Mouse (Mus musculus): Measurements from ENCODE around the gene Inpp5f. TPM values are rescaled to one million over a fixed set of nuclear protein-coding genes. Genes with fewer than 3 reads are reported as not detected.
"Not testable (repeated sequence)": the region's sequence is repeated elsewhere in the genome, so short reads cannot be mapped to it uniquely, and the experiment has no call there.

Inpp5f gene
- polyA plus RNA-seq, 1 experiment from 2014 or later: 20.3 TPM

DNA sequence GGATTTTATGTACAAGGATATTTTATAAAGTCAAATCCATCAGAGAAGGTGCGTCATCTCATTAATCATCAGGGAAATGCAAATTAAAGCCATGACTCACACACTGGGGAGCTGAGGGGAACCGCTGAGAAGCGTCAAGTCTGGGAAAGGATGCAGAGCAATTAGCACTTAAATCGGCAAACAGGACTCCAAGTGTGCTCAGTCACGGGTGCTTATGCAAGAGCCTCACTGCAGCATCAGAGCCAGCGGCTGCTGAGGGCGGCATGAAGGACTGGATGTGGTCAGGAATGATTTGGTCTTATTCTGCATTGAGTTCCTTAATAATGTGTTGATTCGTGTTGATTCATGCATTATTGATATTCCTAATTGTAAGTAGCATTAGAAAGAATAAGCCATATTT, 60.8 kb downstream of the Inpp5f start:
- Histone ChIP-seq H3K27ac (no peak overlapping the region), H3K4me2 (no peak overlapping the region), H3K4me1 (peaks cover 11% of the 10 kb centered on the region; the same call in 1 of the 2 replicates), H3K9ac (no peak overlapping the region), H3K4me3 (replicated peaks) (no peak overlapping the region), H3K27me3 (replicated peaks) (no peaks in the 10 kb centered on the region), H3K36me3 (peaks cover 6% of the 10 kb centered on the region; the same call in 1 of the 2 replicates), H3K9me3 (no peaks in the 10 kb centered on the region)
- ATAC-seq (ENCODE audit: insufficient read depth, low FRiP score, low read depth): no peak
- 26% methylated on average over 8 of the region's 8 CpGs for WGBS

DNA sequence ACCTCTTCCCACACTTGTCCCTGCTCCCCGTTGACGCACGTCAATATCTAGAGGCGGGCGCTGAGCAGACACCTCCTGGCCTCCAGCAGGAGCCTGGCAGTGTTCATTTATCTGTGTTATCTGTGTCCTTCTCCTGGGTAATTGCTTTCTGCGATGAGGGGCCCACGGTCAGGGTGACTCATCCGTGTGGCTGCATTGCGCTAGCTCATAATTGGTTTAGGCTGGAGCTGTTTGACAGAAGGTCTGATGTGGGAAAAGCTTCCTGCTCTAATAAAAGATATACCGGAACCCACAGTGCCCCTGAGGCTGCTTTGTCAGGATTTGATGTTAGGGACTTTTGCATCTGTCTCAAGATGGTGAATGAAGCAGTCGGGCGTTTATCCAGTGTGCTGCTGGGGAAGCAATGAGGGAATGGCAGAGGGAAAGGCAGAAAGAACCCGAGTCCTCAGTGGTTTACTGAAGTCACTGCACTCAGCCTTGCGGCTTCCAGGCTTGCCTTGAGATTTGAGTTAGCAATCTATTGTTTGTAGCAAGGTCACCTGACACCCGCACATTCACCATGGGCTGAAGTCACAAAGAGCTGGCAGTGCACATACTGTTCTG, 61.4 kb downstream of the Inpp5f start:
- Histone ChIP-seq H3K9ac (no peak overlapping the region), H3K36me3 (peaks cover 6% of the 10 kb centered on the region; the same call in 1 of the 2 replicates), H3K27ac (no peak overlapping the region), H3K4me1 (peaks cover 11% of the 10 kb centered on the region; the same call in 1 of the 2 replicates), H3K4me2 (peak overlapping the region; percentile 6; the same call in 1 of the 2 replicates), H3K4me3 (replicated peaks) (no peak overlapping the region), H3K9me3 (no peaks in the 10 kb centered on the region), H3K27me3 (replicated peaks) (no peaks in the 10 kb centered on the region)
- 21% methylated on average over 15 of the region's 15 CpGs for WGBS
- peak; percentile 88 for ATAC-seq (ENCODE audit: insufficient read depth, low FRiP score, low read depth)

DNA sequence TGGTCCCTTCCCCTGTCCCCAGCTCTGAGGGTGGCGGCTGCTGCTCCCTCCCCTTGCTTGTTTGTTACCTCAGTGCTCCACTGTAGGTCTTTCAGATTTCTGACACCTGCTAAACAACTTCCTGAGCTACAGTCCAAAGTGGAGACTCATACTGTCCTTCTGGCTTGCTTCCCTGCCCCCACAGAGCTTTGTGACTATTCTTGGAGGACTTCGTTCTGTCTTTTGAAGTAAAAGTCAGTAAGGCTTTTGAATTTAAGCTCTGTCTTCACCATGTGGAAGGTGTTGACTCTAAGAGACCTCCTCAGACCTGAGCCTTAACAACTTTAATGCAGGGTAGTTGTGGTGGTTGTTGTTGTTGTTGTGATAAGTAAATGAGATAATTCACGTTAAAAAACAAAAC, 67.4 kb downstream of the Inpp5f start:
- Histone ChIP-seq H3K27me3 (replicated peaks) (no peaks in the 10 kb centered on the region), H3K4me1 (no peaks in the 10 kb centered on the region), H3K27ac (no peak overlapping the region), H3K9ac (no peak overlapping the region), H3K9me3 (no peaks in the 10 kb centered on the region), H3K4me3 (replicated peaks) (no peak overlapping the region), H3K36me3 (peaks cover 6% of the 10 kb centered on the region), H3K4me2 (no peak overlapping the region)
- no peak for ATAC-seq (ENCODE audit: insufficient read depth, low FRiP score, low read depth)
- WGBS: 72% methylated on average over 3 of the region's 3 CpGs

DNA sequence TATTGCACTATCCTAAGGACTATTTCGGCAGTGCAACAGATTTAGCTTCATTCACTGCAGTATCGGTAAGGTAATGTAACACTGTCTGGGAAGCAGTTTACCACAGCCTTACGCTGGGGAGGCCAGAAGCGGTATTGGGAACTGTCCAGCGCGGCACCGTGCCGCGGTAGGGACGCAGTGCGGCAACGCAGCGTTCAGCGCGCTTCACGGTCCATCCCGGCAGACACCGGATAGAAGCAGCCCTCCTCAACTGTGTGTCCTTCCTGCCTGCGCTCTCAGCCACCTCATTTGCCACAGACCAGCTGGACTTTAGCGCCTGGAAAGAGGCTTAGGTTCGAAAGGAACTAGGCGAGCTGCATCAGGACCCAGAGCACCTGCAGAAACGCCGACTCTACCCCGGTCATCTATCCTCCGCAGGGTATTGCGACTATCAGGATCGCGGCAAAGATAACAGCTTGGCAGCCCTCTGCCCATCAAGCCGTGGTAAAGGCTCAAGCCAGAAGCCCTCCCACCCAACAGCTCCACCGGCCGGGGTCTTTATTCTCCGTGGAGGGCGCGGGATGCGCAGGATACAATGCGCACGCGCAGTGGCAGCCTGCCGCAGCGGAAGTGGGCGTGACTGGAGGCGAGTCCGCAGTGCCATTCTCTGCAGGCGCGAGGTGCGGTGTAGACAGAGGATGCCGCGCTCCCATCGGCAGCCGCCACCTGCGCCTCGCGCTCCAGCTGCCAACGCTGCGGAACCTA, 76.9 kb downstream of the Inpp5f start:
- no peaks in the 10 kb centered on the region for H3K9me3 ChIP-seq
- peak overlapping the region; percentile 45 for H3K4me3 ChIP-seq (replicated peaks)
- ATAC-seq (ENCODE audit: insufficient read depth, low FRiP score, low read depth): peak; percentile 70
- peak overlapping the region; percentile 61 for H3K4me2 ChIP-seq
- no peak overlapping the region for H3K9ac ChIP-seq
- no peak overlapping the region for H3K27ac ChIP-seq
- H3K4me1 ChIP-seq: no peaks in the 10 kb centered on the region
- H3K27me3 ChIP-seq (replicated peaks): no peaks in the 10 kb centered on the region
- H3K36me3 ChIP-seq: peaks cover 32% of the 10 kb centered on the region
- WGBS: 51% methylated on average over 56 of the region's 56 CpGs

DNA sequence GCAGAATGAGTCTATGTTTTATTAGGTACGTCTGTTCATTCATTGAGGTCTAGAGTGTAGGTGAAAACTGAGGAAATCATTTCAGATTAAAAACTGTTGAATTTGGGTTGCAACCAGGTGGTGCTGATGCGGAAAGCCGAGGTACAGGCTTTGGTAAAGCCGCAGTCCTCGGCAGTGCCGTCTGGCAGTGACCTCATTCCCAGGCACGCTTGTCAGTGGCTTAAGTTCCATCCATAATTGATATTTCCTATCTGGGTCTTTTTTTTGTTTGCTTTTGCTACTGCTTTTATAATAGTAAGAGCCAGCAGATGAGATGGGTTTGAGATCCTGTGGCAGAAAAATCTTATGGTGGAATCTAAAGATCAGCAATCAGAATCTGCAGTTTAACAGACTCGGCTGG, 78.2 kb downstream of the Inpp5f start:
- Histone ChIP-seq H3K9ac (no peak overlapping the region), H3K4me1 (no peaks in the 10 kb centered on the region), H3K4me3 (replicated peaks) (no peak overlapping the region), H3K9me3 (no peaks in the 10 kb centered on the region), H3K27me3 (replicated peaks) (no peaks in the 10 kb centered on the region), H3K27ac (no peak overlapping the region), H3K4me2 (no peak overlapping the region), H3K36me3 (peaks cover 29% of the 10 kb centered on the region)
- no peak for ATAC-seq (ENCODE audit: insufficient read depth, low FRiP score, low read depth)
- WGBS: 82% methylated on average over 8 of the region's 8 CpGs

DNA sequence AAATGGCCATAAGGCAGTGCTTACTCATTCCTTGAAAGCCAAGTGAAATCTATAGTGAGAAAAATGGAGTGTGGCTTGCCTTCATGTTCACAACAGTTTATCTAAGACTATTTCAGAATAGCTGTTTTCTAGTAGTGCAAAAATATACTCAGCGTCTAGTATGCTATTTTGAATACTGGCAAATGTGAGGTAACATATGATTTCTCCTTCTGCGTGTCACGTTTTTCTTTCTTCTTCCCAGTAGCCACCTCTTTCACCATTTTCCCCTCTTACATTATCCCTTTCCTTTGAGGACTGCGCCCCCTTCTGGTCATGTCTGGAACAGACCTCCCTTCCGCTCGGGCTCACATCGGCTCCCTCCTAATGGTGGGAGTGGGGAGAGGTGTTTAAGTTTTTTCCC, 78.9 kb downstream of the Inpp5f start:
- Histone ChIP-seq H3K4me1 (no peaks in the 10 kb centered on the region), H3K27me3 (replicated peaks) (no peaks in the 10 kb centered on the region), H3K4me3 (replicated peaks) (no peak overlapping the region), H3K9me3 (no peaks in the 10 kb centered on the region), H3K9ac (no peak overlapping the region), H3K4me2 (no peak overlapping the region), H3K36me3 (peaks cover 26% of the 10 kb centered on the region), H3K27ac (no peak overlapping the region)
- ATAC-seq (ENCODE audit: insufficient read depth, low FRiP score, low read depth): no peak
- WGBS: 23% methylated on average over 7 of the region's 7 CpGs

DNA sequence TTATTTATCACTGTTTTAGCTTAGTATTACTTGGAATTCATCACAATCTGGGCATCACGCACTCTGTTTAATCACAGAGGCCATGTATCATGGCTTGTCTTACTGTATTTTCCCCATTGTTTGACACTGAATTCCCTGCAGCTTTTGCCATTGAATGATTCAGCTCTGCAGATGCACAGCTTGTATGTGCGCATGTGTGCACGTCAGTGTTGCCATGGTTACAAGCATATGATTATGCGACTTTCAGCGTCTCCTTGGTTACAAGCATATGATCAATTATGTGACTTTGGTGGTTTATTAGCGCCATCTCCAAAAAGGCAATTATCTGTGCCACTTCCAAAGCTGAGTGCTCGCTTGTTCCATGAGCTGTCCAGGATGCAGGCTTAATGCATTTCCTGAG, 79.7 kb downstream of the Inpp5f start:
- H3K4me3 ChIP-seq (replicated peaks): no peak overlapping the region
- no peak overlapping the region for H3K27ac ChIP-seq
- no peaks in the 10 kb centered on the region for H3K4me1 ChIP-seq
- no peak for ATAC-seq (ENCODE audit: insufficient read depth, low FRiP score, low read depth)
- H3K27me3 ChIP-seq (replicated peaks): no peaks in the 10 kb centered on the region
- no peak overlapping the region for H3K4me2 ChIP-seq
- WGBS: 58% methylated on average over 7 of the region's 7 CpGs
- no peaks in the 10 kb centered on the region for H3K9me3 ChIP-seq
- no peak overlapping the region for H3K9ac ChIP-seq
- H3K36me3 ChIP-seq: peaks cover 20% of the 10 kb centered on the region

DNA sequence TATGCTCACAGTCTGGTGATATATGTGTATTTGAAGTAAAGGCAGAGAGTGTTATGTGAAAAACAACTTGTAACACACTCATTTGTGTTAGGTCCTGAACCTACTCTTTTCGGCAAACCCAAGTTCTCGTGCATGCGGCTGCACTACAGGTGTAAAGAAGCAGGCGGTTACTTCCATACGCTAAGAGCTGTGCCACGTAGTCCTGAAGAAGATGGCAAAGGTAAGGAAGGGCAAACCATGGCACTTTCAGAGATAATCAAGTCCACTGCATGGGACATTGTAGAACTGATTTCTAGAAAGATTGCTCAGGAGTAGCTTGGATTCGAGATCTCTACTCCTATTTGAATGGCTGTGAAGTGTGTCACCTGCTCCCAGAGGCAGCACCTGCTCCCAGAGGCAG, 81.0 kb downstream of the Inpp5f start:
- no peak overlapping the region for H3K4me2 ChIP-seq
- no peak overlapping the region for H3K4me3 ChIP-seq (replicated peaks)
- 86% methylated on average over 7 of the region's 7 CpGs for WGBS
- no peak overlapping the region for H3K27ac ChIP-seq
- H3K9ac ChIP-seq: no peak overlapping the region
- peaks cover 17% of the 10 kb centered on the region for H3K36me3 ChIP-seq
- ATAC-seq (ENCODE audit: insufficient read depth, low FRiP score, low read depth): no peak
- H3K4me1 ChIP-seq: no peaks in the 10 kb centered on the region
- no peaks in the 10 kb centered on the region for H3K9me3 ChIP-seq
- no peaks in the 10 kb centered on the region for H3K27me3 ChIP-seq (replicated peaks)

DNA sequence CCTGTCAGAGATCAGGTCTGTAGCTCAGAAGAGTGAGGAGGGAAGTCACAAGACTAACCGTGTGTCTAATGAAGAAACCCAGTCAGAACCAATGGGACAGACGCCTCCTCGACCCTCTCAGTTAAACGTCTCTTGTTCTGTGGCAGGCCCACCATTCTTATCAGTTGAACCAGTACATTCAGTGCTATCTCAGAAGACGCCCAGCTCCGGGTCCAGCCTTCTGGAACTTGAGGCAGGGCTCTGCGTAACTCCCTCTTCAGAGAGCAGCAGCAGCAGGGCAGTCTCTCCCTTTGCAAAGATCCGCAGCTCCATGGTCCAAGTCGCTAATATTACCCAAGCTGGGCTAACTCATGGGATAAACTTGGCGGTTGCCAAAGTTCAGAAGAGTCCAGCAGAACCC, 83.7 kb downstream of the Inpp5f start:
- H3K4me1 ChIP-seq: no peaks in the 10 kb centered on the region
- no peak overlapping the region for H3K4me2 ChIP-seq
- 75% methylated on average over 10 of the region's 10 CpGs for WGBS
- H3K36me3 ChIP-seq: peaks cover 20% of the 10 kb centered on the region
- no peak overlapping the region for H3K27ac ChIP-seq
- no peak overlapping the region for H3K4me3 ChIP-seq (replicated peaks)
- no peak overlapping the region for H3K9ac ChIP-seq
- no peak for ATAC-seq (ENCODE audit: insufficient read depth, low FRiP score, low read depth)
- H3K27me3 ChIP-seq (replicated peaks): no peaks in the 10 kb centered on the region
- H3K9me3 ChIP-seq: no peaks in the 10 kb centered on the region

DNA sequence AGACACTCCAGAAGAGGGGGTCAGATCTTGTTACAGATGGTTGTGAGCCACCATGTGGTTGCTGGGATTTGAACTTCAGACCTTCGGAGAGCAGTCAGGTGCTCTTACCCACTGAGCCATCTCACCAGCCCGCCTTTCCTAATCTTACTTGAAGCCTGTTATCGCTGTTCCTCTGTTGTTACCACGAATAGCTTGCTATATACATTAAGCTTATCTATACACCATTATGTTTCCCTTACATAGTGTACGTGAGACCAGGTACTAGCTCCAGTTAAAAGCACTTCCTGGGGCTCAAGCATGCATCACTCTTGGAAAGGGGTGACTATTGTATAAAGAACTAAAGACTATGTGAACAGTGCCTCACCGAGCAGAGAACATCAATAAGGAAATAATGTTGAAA, 88.8 kb downstream of the Inpp5f start:
- peak; percentile 56; the same call in 1 of the 2 replicates for ATAC-seq (ENCODE audit: insufficient read depth, low FRiP score, low read depth)
- peaks cover 47% of the 10 kb centered on the region for H3K36me3 ChIP-seq
- 70% methylated on average over 6 of the region's 6 CpGs for WGBS

DNA sequence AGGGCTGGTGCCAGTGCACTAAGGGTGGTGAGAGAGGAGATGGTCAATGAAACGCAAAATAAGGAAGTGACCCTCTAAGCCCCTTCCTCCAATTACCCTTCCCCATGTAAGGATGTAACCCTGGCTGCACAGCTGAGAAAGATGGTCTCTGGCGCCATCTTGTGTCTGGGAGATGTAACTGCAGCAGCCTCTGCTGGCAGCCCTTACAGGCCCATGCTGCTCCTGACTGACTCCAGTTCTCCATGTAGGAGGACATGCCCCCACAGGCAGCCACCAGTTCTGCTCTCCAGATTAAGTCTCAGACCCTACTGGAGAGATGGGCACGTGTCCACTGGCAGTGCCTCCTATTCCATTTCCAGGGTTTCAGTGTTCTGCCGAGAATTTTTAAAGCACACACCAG, 94.6 kb downstream of the Inpp5f start:
- Histone ChIP-seq H3K4me1 (no peaks in the 10 kb centered on the region), H3K9me3 (no peaks in the 10 kb centered on the region), H3K9ac (no peak overlapping the region), H3K4me2 (no peak overlapping the region), H3K27ac (no peak overlapping the region), H3K36me3 (peaks cover 61% of the 10 kb centered on the region), H3K4me3 (replicated peaks) (no peak overlapping the region), H3K27me3 (replicated peaks) (no peaks in the 10 kb centered on the region)
- peak; percentile 79 for ATAC-seq (ENCODE audit: insufficient read depth, low FRiP score, low read depth)
- WGBS: 20% methylated on average over 4 of the region's 4 CpGs

More for the DNA sequence above, 88.8 kb downstream of the Inpp5f start:
- not testable (repeated sequence) for H3K4me1 ChIP-seq; H3K4me2 ChIP-seq; H3K27ac ChIP-seq; H3K4me3 ChIP-seq (replicated peaks); H3K9me3 ChIP-seq; H3K27me3 ChIP-seq (replicated peaks); H3K9ac ChIP-seq

DNA sequence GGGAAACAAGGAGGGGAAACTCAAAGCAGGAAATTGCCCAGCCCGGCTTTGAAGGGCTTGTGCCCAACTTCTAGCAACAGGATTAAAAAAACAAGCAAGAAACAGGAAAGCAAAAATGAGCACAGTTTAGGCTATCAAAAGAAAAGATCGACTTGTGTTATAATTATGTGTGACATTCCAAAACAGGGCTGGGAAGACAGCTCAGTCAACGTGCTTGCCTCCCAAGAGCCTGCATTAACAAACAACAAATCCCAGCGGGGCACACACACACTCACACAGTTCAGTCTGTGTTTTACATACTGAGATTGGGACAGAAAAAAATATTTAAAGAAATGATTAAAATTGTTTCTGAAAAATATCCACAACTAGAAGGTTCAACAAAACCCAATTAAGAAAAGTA, 106.9 kb downstream of the Inpp5f start:
- no peaks in the 10 kb centered on the region for H3K27me3 ChIP-seq (replicated peaks)
- H3K9me3 ChIP-seq: no peaks in the 10 kb centered on the region
- ATAC-seq (ENCODE audit: insufficient read depth, low FRiP score, low read depth): no peak
- H3K4me2 ChIP-seq: no peak overlapping the region
- H3K4me3 ChIP-seq (replicated peaks): no peak overlapping the region
- peaks cover 53% of the 10 kb centered on the region for H3K36me3 ChIP-seq
- no peaks in the 10 kb centered on the region for H3K4me1 ChIP-seq
- WGBS: 73% methylated on average over 4 of the region's 4 CpGs
- no peak overlapping the region for H3K27ac ChIP-seq
- no peak overlapping the region for H3K9ac ChIP-seq

Measured in stomach, embryonic 15.5 days (tissue).